Mouse (Mus musculus) limb, embryonic 15.5 days (tissue): ENCODE measurements around the gene Nutf2-ps1. TPM values are rescaled to one million over a fixed set of nuclear protein-coding genes. Genes with fewer than 3 reads are reported as not detected.
A peak's percentile ranks its signal among the peaks of the same experiment; 100 is the strongest.
"Not testable (repeated sequence)": the region's sequence is repeated elsewhere in the genome, so short reads cannot be mapped to it uniquely, and the experiment has no call there.

Experiments
- ATAC-seq: fragments of 200-750 bp; cut with Nextera tagmentation; 2 replicates; pipeline ENCODE4 v1.8.0; 2017; ENCODE audit warnings: low read depth, moderate TSS enrichment; ENCODE audit not compliant: insufficient number of reproducible peaks, low FRiP score, low TSS enrichment
- H3K27ac ChIP-seq: fragments of 300-500 bp; sonication (generic); 2 replicates; pipeline ENCODE4 v1.5.1; 2015; ENCODE audit warnings: moderate library complexity, mild to moderate bottlenecking, inconsistent platforms
- H3K27me3 ChIP-seq: fragments of 300-500 bp; sonication (generic); 2 replicates; pipeline ENCODE4 v1.6.1; 2015; ENCODE audit warnings: inconsistent platforms
- H3K36me3 ChIP-seq: fragments of 300-500 bp; sonication (generic); 2 replicates; pipeline ENCODE4 v1.6.1; 2015; ENCODE audit warnings: inconsistent platforms
- H3K4me1 ChIP-seq: fragments of 300-500 bp; sonication (generic); 2 replicates; pipeline ENCODE4 v1.6.1; 2015; ENCODE audit warnings: inconsistent platforms
- H3K4me2 ChIP-seq: fragments of 300-500 bp; sonication (generic); 2 replicates; pipeline ENCODE4 v1.6.1; 2015; ENCODE audit warnings: mild to moderate bottlenecking, inconsistent platforms
- H3K4me3 ChIP-seq: fragments of 300-500 bp; sonication (generic); 2 replicates; pipeline ENCODE4 v1.5.1; 2015; ENCODE audit warnings: mild to moderate bottlenecking, inconsistent platforms
- H3K9ac ChIP-seq: fragments of 300-500 bp; sonication (generic); 2 replicates; pipeline ENCODE4 v1.6.1; 2015; ENCODE audit warnings: inconsistent platforms
- H3K9me3 ChIP-seq: fragments of 300-500 bp; sonication (generic); 2 replicates; pipeline ENCODE4 v1.6.1; 2016; ENCODE audit warnings: inconsistent platforms
- WGBS: fragments of 180-500 bp; shearing (Covaris S2); methylation state at CpG from one replicate; pipeline ENCODE4 v1.1.7; 2015; 5-methylcytosine and 5-hydroxymethylcytosine counted together
- polyA plus RNA-seq: library from polyadenylated mRNA; unstranded; fragments of >200 nt; fragmentation: Nextera tagmentation; extraction: Ambion mirVana; gene quantifications from 2 replicates; pipeline ENCODE4 v1.2.1, GENCODE M21; 2015

Gene Nutf2-ps1
- 278 and 285 TPM in 2 replicates for polyA plus RNA-seq

DNA sequence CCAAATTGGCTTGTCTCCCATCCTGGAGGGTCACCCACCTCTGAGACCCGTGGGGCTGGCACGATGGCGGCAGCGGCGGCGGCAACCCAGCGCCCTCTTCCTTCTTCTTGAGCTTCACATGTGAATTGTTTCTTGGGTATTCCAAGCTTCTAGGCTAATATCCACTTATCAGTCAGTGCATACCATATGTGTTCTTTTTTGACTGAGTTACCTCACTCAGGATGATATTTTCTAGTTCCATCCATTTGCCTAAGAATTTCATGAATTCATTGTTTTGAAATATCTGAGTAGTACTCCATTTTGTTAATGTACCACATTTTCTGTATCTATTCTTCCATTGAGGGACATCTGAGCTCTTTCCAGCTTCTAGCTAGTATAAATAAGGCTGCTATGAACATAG is at the start of gene Nutf2-ps1:
Gene Nutf2-ps1 (minus strand): TSS at position 101 of the 400 bp plus-strand sequence.
- not testable (repeated sequence) for H3K4me3 ChIP-seq, H3K9me3 ChIP-seq, H3K4me1 ChIP-seq, H3K36me3 ChIP-seq, H3K27ac ChIP-seq, H3K4me2 ChIP-seq, ATAC-seq, H3K9ac ChIP-seq, H3K27me3 ChIP-seq
- WGBS, result 96% methylated on average over 7 of the region's 7 CpGs

DNA sequence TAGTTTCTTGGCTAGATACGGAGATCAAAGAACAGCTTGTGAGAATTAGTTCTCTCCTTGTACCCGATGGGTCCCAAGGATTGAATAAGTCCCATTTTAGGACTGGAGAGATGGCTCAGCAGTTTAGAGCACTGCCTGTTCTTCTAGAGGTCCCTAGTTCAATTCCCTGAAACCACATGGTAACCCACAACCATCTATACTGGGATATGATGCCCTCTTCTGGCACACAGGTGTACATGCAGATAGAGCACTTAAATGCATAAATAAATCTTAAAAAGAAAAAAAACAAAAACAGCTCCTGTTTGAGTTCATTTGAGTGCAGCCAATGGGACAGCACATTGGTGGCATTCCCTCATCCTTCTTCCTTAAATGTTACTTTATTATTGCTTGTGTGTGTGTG is 49.2 kb upstream of the Nutf2-ps1 start:
- Histone ChIP-seq H3K4me3 (no peak overlapping the region), H3K4me1 (no peaks in the 10 kb centered on the region), H3K27me3 (no peaks in the 10 kb centered on the region), H3K4me2 (no peak overlapping the region), H3K36me3 (peaks cover 75% of the 10 kb centered on the region), H3K9me3 (no peaks in the 10 kb centered on the region), H3K9ac (no peak overlapping the region), H3K27ac (no peak overlapping the region)
- no peak for ATAC-seq
- 94% methylated on average over 2 of the region's 2 CpGs for WGBS

DNA sequence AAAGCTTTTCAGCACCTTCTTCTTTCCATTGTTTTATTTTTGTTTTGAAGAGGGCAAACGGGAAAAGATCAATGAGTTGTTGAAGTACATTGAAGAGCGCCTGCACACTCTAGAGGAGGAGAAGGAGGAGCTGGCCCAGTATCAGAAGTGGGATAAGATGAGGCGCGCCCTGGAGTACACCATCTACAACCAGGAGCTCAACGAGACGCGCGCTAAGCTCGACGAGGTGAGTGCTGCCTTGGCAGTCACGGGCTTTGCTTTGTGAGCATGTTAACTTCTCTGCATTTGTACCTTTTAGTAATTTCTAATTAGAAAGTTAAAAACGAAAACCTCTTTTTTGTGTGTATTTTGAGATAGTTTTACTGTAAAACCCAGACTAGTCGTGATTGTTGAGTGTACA is 32.8 kb upstream of the Nutf2-ps1 start:
- no peaks in the 10 kb centered on the region for H3K4me1 ChIP-seq
- no peaks in the 10 kb centered on the region for H3K9me3 ChIP-seq
- no peak overlapping the region for H3K9ac ChIP-seq
- no peak overlapping the region for H3K27ac ChIP-seq
- no peaks in the 10 kb centered on the region for H3K27me3 ChIP-seq
- WGBS, result 93% methylated on average over 13 of the region's 13 CpGs
- H3K4me3 ChIP-seq, result no peak overlapping the region
- H3K36me3 ChIP-seq, result peaks cover 69% of the 10 kb centered on the region
- H3K4me2 ChIP-seq, result no peak overlapping the region
- ATAC-seq, result no peak

DNA sequence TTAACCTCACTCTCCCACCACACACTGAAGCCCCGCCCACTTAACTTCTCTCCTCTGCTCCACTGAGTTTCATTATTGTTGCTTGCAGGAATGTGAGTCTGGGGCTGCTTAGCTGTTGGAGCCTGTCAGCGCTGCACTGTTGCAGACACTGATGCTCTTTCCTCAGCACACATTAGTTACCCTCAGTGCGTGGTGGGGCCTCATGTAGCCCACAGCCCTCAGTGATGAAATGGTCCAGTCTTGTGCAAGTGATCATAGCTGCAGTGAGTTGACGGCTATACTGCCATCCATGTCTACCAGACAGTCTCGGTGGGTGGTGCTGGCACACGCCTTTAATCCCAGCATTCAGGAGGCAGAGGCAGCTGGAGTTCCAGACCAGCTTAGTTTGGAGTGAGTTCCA is 20.1 kb upstream of the Nutf2-ps1 start:
- Histone ChIP-seq H3K9ac (no peak overlapping the region), H3K36me3 (peaks cover 18% of the 10 kb centered on the region), H3K4me1 (peaks cover 3% of the 10 kb centered on the region; the same call in 1 of the 2 replicates), H3K4me3 (no peak overlapping the region), H3K9me3 (no peaks in the 10 kb centered on the region), H3K27me3 (no peaks in the 10 kb centered on the region), H3K4me2 (no peak overlapping the region), H3K27ac (no peak overlapping the region)
- ATAC-seq, result no peak
- WGBS, result 71% methylated on average over 6 of the region's 6 CpGs

- H3K36me3 ChIP-seq, result peaks cover 14% of the 10 kb centered on the region
- no peaks in the 10 kb centered on the region for H3K9me3 ChIP-seq
- H3K27me3 ChIP-seq, result no peaks in the 10 kb centered on the region
- H3K4me3 ChIP-seq, result peak overlapping the region; percentile 99
- no peak overlapping the region for H3K27ac ChIP-seq
- H3K9ac ChIP-seq, result peak overlapping the region; percentile 94
- H3K4me1 ChIP-seq, result peaks cover 12% of the 10 kb centered on the region
- ATAC-seq, result no peak
- WGBS, result 8% methylated on average over 11 of the region's 11 CpGs
- H3K4me2 ChIP-seq, result peak overlapping the region; percentile 87
These were observed 12.4 kb upstream of the Nutf2-ps1 start for GRCm38 (mm10) chr19:53601363-53601655.

DNA sequence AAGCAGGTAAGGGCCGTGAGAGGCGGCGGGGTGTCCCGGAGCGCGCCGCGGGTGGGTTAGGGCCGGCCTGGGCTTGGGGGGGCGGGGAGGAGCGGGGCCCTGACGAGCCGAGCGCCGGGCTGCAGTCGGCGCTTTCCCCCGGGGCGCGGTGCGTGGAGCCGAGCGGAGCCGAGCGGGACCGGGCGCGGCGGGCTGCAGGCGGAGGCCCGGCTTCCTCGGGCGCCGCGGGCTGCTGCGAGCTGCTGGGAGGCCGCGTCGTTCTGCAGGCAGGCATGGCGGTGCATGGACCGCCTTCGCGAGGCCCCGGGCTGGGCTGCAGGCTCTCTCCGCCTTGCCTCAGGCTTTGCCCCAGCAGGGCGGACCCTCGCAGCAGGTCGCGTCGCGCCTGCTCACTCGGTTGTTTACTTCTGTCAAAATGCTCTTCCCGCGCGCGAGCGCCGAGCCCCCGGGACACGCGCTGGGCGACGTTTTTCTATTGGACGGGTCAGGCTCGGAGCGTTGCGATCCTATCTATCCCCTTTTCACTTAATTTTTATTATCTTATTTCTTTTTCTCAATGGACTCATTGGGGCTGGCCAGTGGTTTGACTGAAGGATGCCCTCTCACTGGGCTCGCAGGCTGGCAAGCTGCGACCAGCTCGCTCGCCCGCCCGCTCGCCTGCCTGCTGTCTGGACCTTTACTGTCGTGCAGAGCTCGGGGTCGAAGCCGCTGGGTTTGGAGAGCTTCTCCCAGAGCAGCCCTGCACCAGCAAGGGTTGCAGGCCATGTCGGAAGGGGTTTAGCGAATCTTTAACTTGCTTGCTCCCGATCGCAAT is 11.9 kb upstream of the Nutf2-ps1 start:
- ATAC-seq, result peak; percentile 56
- Histone ChIP-seq H3K27ac (peak overlapping the region; percentile 96), H3K4me3 (peak overlapping the region; percentile 99), H3K4me2 (peak overlapping the region; percentile 87), H3K9ac (peak overlapping the region; percentile 94), H3K36me3 (peaks cover 11% of the 10 kb centered on the region), H3K27me3 (no peaks in the 10 kb centered on the region), H3K4me1 (peaks cover 12% of the 10 kb centered on the region), H3K9me3 (no peaks in the 10 kb centered on the region)
- under 1% methylated on average over 74 of the region's 82 CpGs for whole genome bisulfite sequencing

- under 1% methylated on average over 70 of the region's 70 CpGs for WGBS
These were observed 11.1 kb upstream of the Nutf2-ps1 start, which contains the start of gene Smc3 for GRCm38 (mm10) chr19:53599757-53600539. Smc3 (plus strand) TSS chr19:53600398.

GRCm38 (mm10) chr19:53596723-53597474 is 8.0 kb upstream of the Nutf2-ps1 start:
- Histone ChIP-seq H3K4me1 (peaks cover 5% of the 10 kb centered on the region), H3K9ac (no peak overlapping the region), H3K27me3 (no peaks in the 10 kb centered on the region), H3K4me3 (no peak overlapping the region), H3K36me3 (no peaks in the 10 kb centered on the region), H3K9me3 (no peaks in the 10 kb centered on the region), H3K27ac (no peak overlapping the region), H3K4me2 (no peak overlapping the region)
- no peak for ATAC-seq
- WGBS, result 57% methylated on average over 7 of the region's 7 CpGs

More at GRCm38 (mm10) chr19:53599757-53600539, 11.1 kb upstream of the Nutf2-ps1 start, which contains the start of gene Smc3:
- H3K9ac ChIP-seq, result peak within 1 kb of the TSS; percentile 94
- H3K27ac ChIP-seq, result peak within 1 kb of the TSS; percentile 96
- ATAC-seq, result peak; percentile 98
- H3K4me1 ChIP-seq, result peaks cover 12% of the 10 kb centered on the region
- peaks cover 6% of the 10 kb centered on the region; the same call in 1 of the 2 replicates for H3K36me3 ChIP-seq
- H3K4me2 ChIP-seq, result peak within 1 kb of the TSS; percentile 87
- H3K27me3 ChIP-seq, result no peaks in the 10 kb centered on the region
- H3K9me3 ChIP-seq, result no peaks in the 10 kb centered on the region
- peak within 1 kb of the TSS; percentile 99 for H3K4me3 ChIP-seq

DNA sequence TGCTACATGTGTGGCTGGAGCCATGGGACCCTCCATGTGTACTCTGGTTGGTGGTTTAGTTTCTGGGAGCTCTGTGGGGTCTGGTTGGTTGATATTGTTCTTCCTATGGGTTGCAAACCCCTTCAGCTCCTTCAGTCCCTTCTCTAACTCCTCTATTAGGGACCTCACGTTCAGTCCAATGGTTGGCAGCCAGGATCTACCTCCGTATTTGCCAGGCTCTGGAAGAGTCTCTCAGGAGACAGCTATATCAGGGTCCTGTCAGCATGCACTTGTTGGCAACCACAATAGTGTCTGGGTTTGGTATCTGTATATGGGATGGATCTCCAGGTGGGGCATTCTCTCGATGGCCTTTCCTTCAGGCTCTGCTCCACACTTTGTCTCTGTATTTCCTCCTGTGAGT is 1.2 kb downstream of the Nutf2-ps1 start:
- not testable (repeated sequence) for H3K9ac ChIP-seq, H3K9me3 ChIP-seq, H3K27me3 ChIP-seq, H3K4me3 ChIP-seq, H3K4me2 ChIP-seq, H3K36me3 ChIP-seq, H3K4me1 ChIP-seq, ATAC-seq, H3K27ac ChIP-seq
- 83% methylated on average over 3 of the region's 3 CpGs for WGBS

DNA sequence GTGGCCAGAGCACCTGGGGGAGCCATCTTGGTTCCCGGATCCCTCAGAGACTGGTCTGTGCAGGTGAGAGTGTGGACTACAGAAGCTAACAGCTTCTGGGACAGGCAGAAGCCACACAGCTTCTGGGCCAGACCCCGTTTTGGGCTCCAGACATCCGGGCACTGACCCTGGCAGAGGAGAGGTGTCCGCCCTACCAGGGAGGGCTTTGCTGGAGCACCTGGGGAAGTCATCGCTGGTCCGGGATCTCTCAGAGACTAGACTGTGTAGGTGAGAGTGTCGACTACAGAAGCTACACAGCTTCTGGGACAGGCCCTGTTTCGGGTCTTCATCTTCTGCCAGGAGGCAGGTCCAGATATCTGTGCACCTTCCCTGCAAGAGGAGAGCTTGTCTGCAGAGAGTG is 8.6 kb downstream of the Nutf2-ps1 start:
- WGBS, result 81% methylated on average over 8 of the region's 8 CpGs
- H3K4me1 ChIP-seq, H3K9ac ChIP-seq, H3K4me3 ChIP-seq, H3K9me3 ChIP-seq, H3K36me3 ChIP-seq, ATAC-seq, H3K27ac ChIP-seq, H3K27me3 ChIP-seq, H3K4me2 ChIP-seq: not testable (repeated sequence)

DNA sequence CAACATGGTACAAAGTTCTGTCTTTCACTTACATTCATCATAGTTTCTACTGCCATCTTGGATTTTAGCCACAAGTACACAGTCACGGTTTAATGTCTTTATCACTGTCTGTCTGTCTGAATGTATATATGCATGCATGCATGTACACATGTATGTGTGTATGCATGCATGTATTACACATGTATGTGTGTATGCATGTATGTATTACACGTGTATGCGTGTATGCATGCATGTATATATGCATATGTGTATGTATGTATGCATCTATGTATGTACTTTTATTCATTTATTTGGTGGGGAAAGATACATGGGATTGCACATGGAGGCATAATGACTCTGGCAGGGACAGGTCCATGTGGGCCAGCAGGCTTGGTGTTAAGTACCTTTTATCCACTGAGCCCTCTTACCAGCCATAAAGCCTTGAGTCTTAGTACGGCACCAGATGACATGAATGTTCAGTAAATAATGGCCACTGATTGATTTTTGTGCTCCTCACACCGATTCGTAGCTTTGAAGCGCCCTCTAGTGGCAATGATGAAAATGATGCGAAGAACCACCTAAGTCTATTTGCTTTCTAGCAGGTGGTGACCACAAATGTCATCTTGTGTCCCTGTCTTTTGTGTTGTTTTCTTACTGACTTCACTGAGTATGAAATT is 10.1 kb downstream of the Nutf2-ps1 start:
- ATAC-seq, result no peak
- no peak overlapping the region for H3K27ac ChIP-seq
- no peaks in the 10 kb centered on the region for H3K36me3 ChIP-seq
- no peaks in the 10 kb centered on the region for H3K27me3 ChIP-seq
- H3K4me3 ChIP-seq, result no peak overlapping the region
- no peaks in the 10 kb centered on the region; the same call in 1 of the 2 replicates for H3K4me1 ChIP-seq
- WGBS, result 14% methylated on average over 8 of the region's 8 CpGs
- H3K4me2 ChIP-seq, result no peak overlapping the region
- H3K9ac ChIP-seq, result no peak overlapping the region
- H3K9me3 ChIP-seq, result no peaks in the 10 kb centered on the region
